Mouse (Mus musculus) ES-Bruce4 (cell line): ENCODE measurements around the gene Ptch1. TPM values are rescaled to one million over a fixed set of nuclear protein-coding genes. Genes with fewer than 3 reads are reported as not detected.
A peak's percentile ranks its signal among the peaks of the same experiment; 100 is the strongest.

Experiments
- H3K27ac ChIP-seq: 2 replicates; pipeline ENCODE4 v1.5.1; 2012; ENCODE audit warnings: low read length, inconsistent platforms; ENCODE audit not compliant: insufficient read depth
- H3K27me3 ChIP-seq: 2 replicates; pipeline ENCODE4 v1.6.1; 2012; ENCODE audit warnings: mild to moderate bottlenecking, low read length, inconsistent platforms; ENCODE audit not compliant: control insufficient read depth, poor library complexity, insufficient read depth, severe bottlenecking
- H3K36me3 ChIP-seq: 2 replicates; pipeline ENCODE4 v1.6.1; 2012; ENCODE audit warnings: inconsistent platforms, mild to moderate bottlenecking, low read length, moderate library complexity; ENCODE audit not compliant: control insufficient read depth, poor library complexity, insufficient read depth, severe bottlenecking
- H3K4me1 ChIP-seq: one replicate; pipeline ENCODE4 v1.8.1; 2011; ENCODE audit warnings: low read length; ENCODE audit not compliant: control insufficient read depth, insufficient read depth
- H3K4me3 ChIP-seq: 2 replicates; pipeline ENCODE4 v1.5.1; 2011; ENCODE audit warnings: low read depth, mild to moderate bottlenecking, low read length
- H3K9ac ChIP-seq: 2 replicates; pipeline ENCODE4 v1.6.1; 2012; ENCODE audit warnings: low read depth, mild to moderate bottlenecking, inconsistent platforms; ENCODE audit not compliant: poor library complexity, severe bottlenecking
- H3K9me3 ChIP-seq: replicated peaks from 2 replicates; pipeline ENCODE4 v1.6.1; 2012; ENCODE audit warnings: mild to moderate bottlenecking, low read length, inconsistent platforms; ENCODE audit not compliant: control insufficient read depth, poor library complexity, insufficient read depth, severe bottlenecking
- CTCF ChIP-seq: IDR thresholded peaks from one replicate; pipeline ENCODE4 v1.8.1; 2011; ENCODE audit warnings: low read depth, low read length
- EP300 ChIP-seq: IDR thresholded peaks from 2 replicates; pipeline ENCODE4 v1.6.1; 2011; ENCODE audit warnings: low read depth, low read length; ENCODE audit not compliant: insufficient read depth
- POLR2A ChIP-seq: IDR thresholded peaks from one replicate; pipeline ENCODE4 v1.8.1; 2011; ENCODE audit warnings: low read length; ENCODE audit not compliant: insufficient read depth
- polyA plus RNA-seq: library from polyadenylated mRNA; stranded (reverse); fragments of >200 nt; gene quantifications from 2 replicates; pipeline ENCODE4 v1.2.4, GENCODE M21; 2011; ENCODE audit warnings: low read depth; ENCODE audit not compliant: missing spikeins, insufficient read depth, insufficient read length

The Ptch1 gene
- polyA plus RNA-seq, 1 experiment, result 48.8 TPM

DNA sequence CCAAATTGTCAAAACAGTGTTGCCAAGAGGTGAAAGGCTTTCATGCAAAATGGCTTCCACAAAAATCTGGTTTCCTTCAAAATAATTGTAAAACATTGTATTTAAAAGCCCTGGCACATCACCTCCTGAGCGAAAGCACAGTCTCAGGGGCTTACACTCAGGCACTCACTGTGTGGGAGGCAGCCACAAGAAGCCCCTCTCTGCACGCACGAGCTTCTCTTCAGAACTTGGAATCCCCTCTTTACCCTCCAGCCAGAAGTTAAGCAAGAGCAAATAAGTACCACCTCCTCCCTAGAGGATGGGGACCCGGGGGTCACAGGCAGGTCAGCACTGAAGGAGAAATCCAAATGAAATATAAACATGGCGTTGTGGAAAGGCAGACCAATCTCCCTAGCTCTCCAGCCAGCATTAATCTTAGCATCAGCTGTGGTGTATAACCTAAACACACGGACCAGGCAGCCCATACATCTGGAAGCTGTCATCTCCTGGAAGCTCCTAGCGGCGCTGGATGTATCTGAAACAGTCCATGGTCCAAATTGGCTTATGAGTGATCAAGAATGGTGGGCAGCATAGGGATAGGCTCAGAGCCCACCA lies 15.0 kb downstream of the Ptch1 start:
- H3K27ac ChIP-seq, result no peak overlapping the region
- TF ChIP-seq POLR2A, result no peak
- no peak for TF ChIP-seq CTCF
- no peak for TF ChIP-seq EP300
- H3K9ac ChIP-seq, result no peak overlapping the region
- H3K4me1 ChIP-seq, result peaks cover 7% of the 10 kb centered on the region
- H3K36me3 ChIP-seq, result peaks cover 13% of the 10 kb centered on the region
- H3K9me3 ChIP-seq, result no peaks in the 10 kb centered on the region
- no peak overlapping the region for H3K4me3 ChIP-seq
- no peaks in the 10 kb centered on the region for H3K27me3 ChIP-seq

DNA sequence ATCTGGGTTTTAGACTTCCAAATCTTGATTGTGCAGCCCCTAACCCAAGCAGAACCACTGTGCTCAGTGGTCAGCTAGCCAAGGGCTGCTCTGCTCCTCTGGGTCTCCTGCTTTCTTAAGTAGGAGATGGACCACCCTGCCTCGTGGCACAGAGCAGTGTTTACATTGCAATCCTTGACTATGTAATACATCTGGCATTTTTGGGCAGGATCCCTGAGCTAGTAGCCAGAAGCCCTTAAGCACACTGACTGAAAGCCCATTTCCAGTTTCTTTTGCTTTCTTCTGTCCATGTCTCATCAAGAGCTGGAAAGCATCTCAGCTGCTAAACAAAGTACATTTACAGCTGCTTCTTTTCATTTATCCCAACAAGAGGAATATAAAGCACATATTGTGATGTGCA lies 17.0 kb downstream of the Ptch1 start:
- Histone ChIP-seq H3K9me3 (no peaks in the 10 kb centered on the region), H3K27me3 (no peaks in the 10 kb centered on the region), H3K9ac (no peak overlapping the region), H3K27ac (no peak overlapping the region), H3K4me3 (no peak overlapping the region), H3K4me1 (peaks cover 8% of the 10 kb centered on the region), H3K36me3 (peaks cover 20% of the 10 kb centered on the region)
- TF ChIP-seq POLR2A, result no peak
- TF ChIP-seq CTCF, result no peak
- no peak for TF ChIP-seq EP300

DNA sequence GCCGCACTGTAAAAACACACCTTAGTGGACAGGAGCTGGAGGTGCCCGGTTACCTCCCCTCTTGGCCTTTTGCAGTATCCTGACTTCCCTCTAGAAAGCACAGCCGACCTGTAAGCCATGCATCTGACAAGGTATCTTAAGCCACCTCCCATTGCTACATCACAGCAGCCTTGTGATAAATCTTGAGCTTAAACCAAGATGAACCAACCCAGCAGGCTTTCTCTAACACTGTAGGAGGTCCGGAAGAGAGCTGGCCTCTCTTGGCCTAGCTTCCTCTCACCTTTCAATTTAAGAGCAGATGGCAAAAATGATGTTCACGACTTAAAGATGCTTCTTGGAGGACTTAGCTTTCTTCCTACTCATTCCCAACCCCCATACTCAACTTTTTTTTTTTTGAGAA lies 17.5 kb downstream of the Ptch1 start:
- peaks cover 25% of the 10 kb centered on the region for H3K36me3 ChIP-seq
- H3K4me1 ChIP-seq, result peaks cover 8% of the 10 kb centered on the region
- peak overlapping the region; percentile 11; the same call in 1 of the 2 replicates for H3K4me3 ChIP-seq
- H3K27me3 ChIP-seq, result no peaks in the 10 kb centered on the region
- no peaks in the 10 kb centered on the region for H3K9me3 ChIP-seq
- TF ChIP-seq EP300 (no peak), CTCF (no peak), POLR2A (no peak)
- H3K27ac ChIP-seq, result no peak overlapping the region
- H3K9ac ChIP-seq, result peak overlapping the region; percentile 22; the same call in 1 of the 2 replicates

DNA sequence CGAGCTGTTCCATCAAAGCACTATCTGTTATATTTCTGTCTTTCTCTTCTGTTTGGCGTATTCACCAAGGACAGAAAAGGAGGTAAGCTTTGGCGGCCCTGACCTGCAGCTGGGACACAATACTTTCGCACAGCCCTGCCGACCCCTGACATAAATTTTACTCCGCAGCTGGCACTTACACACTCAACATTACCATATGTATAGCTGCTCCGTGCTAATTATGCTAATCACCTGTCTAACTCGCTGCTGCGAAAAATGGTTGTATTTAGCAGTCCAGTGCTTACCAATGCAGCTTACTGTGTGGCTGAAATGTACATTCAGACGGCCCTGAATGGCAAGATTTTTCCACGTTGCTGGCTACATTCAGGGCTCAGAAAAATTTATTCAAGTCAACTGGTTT lies 18.8 kb downstream of the Ptch1 start:
- no peaks in the 10 kb centered on the region for H3K9me3 ChIP-seq
- H3K27me3 ChIP-seq, result no peaks in the 10 kb centered on the region
- peaks cover 25% of the 10 kb centered on the region for H3K36me3 ChIP-seq
- TF ChIP-seq CTCF (no peak), EP300 (no peak), POLR2A (no peak)
- H3K4me3 ChIP-seq, result no peak overlapping the region
- no peak overlapping the region for H3K9ac ChIP-seq
- H3K4me1 ChIP-seq, result peaks cover 8% of the 10 kb centered on the region
- H3K27ac ChIP-seq, result no peak overlapping the region

DNA sequence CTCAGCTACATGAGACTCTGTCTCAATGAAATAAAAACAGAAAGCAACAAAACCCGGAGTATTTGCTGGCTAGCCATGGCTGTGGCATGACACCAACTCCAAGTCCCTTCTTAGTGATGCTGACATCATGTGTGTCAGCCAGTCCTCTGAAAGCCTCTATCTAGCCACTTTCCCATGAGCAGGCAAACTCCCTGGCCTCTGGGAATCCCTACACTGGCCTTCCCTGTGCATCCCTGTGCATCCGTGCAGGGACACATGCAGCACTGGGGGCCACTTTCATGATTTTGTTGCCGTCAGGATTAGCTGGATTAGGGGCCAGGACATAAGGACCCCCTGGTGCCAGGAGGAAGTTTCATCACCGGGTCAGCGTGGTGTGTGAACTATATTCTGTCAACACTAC lies 20.0 kb downstream of the Ptch1 start:
- H3K27ac ChIP-seq, result no peak overlapping the region

DNA sequence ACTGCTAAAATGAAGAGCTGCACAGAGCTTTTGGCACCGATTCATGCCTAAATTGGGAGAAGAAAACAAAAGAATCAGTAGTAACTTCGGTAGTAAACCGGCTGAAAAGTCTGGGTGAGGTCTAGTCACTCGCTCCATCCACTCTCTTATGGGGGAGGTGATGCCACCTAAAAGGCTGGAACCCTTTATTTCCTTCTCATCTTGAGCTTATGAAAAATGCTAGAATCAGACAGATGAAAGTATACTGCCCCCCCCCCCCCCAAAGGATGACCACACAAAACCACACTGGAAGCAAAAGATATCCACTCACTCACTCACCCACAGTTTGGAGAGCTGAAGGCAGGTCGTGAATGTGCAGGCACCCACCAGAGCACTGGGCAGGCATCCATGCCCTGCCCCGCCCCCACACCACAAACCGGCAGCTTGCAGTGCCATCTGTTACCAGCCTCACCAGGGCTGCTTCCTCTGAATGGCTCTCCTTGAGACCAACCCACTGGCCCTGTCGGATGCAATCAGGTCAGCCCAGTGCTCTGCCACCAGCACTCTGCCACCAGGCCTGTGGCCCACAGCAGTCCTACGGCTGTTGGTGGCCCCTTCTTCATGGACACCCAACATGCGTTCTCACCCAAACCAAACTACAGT lies 21.0 kb downstream of the Ptch1 start:
- peaks cover 24% of the 10 kb centered on the region for H3K36me3 ChIP-seq

More for the DNA sequence above, 20.0 kb downstream of the Ptch1 start:
- Histone ChIP-seq H3K36me3 (peaks cover 19% of the 10 kb centered on the region), H3K9me3 (no peaks in the 10 kb centered on the region), H3K4me1 (peaks cover 8% of the 10 kb centered on the region), H3K4me3 (no peak overlapping the region), H3K9ac (no peak overlapping the region), H3K27me3 (no peaks in the 10 kb centered on the region)
- no peak for TF ChIP-seq POLR2A
- TF ChIP-seq CTCF, result no peak
- TF ChIP-seq EP300, result no peak

More for the DNA sequence above, 21.0 kb downstream of the Ptch1 start:
- TF ChIP-seq EP300 (no peak), POLR2A (no peak), CTCF (no peak)
- no peak overlapping the region for H3K4me3 ChIP-seq
- H3K27me3 ChIP-seq, result no peaks in the 10 kb centered on the region
- H3K9me3 ChIP-seq, result no peaks in the 10 kb centered on the region
- no peak overlapping the region for H3K9ac ChIP-seq
- peaks cover 6% of the 10 kb centered on the region for H3K4me1 ChIP-seq
- no peak overlapping the region for H3K27ac ChIP-seq
